Mouse (Mus musculus) embryonic facial prominence, embryonic 15.5 days (tissue): ENCODE data around the gene BC004004. TPM values are rescaled to one million over a fixed set of nuclear protein-coding genes. Genes with fewer than 3 reads are reported as not detected.

Experiments used
- ATAC-seq: fragments of 200-750 bp; cut with Nextera tagmentation; 2 replicates; pipeline ENCODE4 v1.8.0; 2017; ENCODE audit warnings: low read depth, moderate TSS enrichment; ENCODE audit not compliant: insufficient number of reproducible peaks, low FRiP score, low TSS enrichment
- H3K27ac ChIP-seq: fragments of 300-500 bp; sonication (generic); replicated peaks from 2 replicates; pipeline ENCODE4 v1.5.1; 2015; ENCODE audit warnings: mild to moderate bottlenecking, inconsistent platforms
- H3K27me3 ChIP-seq: fragments of 300-500 bp; sonication (generic); 2 replicates; pipeline ENCODE4 v1.6.1; 2015; ENCODE audit warnings: inconsistent platforms
- H3K36me3 ChIP-seq: fragments of 300-500 bp; sonication (generic); 2 replicates; pipeline ENCODE4 v1.6.1; 2015; ENCODE audit warnings: mild to moderate bottlenecking, inconsistent platforms
- H3K4me1 ChIP-seq: fragments of 300-500 bp; sonication (generic); 2 replicates; pipeline ENCODE4 v1.6.1; 2015; ENCODE audit warnings: inconsistent platforms
- H3K4me2 ChIP-seq: fragments of 300-500 bp; sonication (generic); replicated peaks from 2 replicates; pipeline ENCODE4 v1.6.1; 2015; ENCODE audit warnings: mild to moderate bottlenecking, inconsistent platforms
- H3K4me3 ChIP-seq: fragments of 300-500 bp; sonication (generic); replicated peaks from 2 replicates; pipeline ENCODE4 v1.5.1; 2015; ENCODE audit warnings: mild to moderate bottlenecking, inconsistent platforms
- H3K9ac ChIP-seq: fragments of 300-500 bp; sonication (generic); 2 replicates; pipeline ENCODE4 v1.6.1; 2015; ENCODE audit warnings: inconsistent platforms
- H3K9me3 ChIP-seq: fragments of 300-500 bp; sonication (generic); replicated peaks from 2 replicates; pipeline ENCODE4 v1.6.1; 2016; ENCODE audit warnings: inconsistent platforms
- WGBS: fragments of 180-500 bp; shearing (Covaris S2); methylation state at CpG from one replicate; pipeline ENCODE4 v1.1.7; 2015; 5-methylcytosine and 5-hydroxymethylcytosine counted together
- polyA plus RNA-seq: library from polyadenylated mRNA; unstranded; fragments of >200 nt; fragmentation: Nextera tagmentation; extraction: Ambion mirVana; gene quantifications from 2 replicates; pipeline ENCODE4 v1.2.1, GENCODE M21; 2015

Gene BC004004
- polyA plus RNA-seq, 1 experiment from 2014 or later, result 85.8 TPM

DNA sequence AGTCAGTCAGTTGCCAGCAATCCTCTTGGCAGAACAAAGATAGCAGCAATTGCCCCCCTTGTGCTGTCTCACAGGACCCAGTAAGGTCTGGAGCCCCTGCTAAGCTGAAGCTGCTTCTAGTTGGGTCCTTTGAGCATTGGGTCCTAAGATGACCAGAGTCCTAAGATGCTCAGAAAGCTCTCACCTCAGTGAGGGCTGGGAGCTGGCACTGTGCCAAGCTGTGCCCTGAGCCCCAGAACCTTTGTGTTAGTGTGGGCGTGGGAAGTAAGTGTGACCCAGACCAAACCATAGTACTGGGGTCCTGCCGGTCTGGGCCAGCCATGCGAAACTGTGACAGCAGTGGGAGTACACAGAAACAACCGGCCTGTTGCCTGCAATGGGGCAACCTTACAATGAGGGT, 30.7 kb downstream of the BC004004 start:
- no peak for ATAC-seq
- 89% methylated on average over 4 of the region's 4 CpGs for WGBS
- Histone ChIP-seq H3K27ac (no peak overlapping the region), H3K4me2 (no peak overlapping the region), H3K36me3 (peaks cover 66% of the 10 kb centered on the region), H3K27me3 (no peaks in the 10 kb centered on the region), H3K9me3 (no peaks in the 10 kb centered on the region), H3K4me3 (no peak overlapping the region), H3K4me1 (peaks cover 20% of the 10 kb centered on the region), H3K9ac (no peak overlapping the region)

DNA sequence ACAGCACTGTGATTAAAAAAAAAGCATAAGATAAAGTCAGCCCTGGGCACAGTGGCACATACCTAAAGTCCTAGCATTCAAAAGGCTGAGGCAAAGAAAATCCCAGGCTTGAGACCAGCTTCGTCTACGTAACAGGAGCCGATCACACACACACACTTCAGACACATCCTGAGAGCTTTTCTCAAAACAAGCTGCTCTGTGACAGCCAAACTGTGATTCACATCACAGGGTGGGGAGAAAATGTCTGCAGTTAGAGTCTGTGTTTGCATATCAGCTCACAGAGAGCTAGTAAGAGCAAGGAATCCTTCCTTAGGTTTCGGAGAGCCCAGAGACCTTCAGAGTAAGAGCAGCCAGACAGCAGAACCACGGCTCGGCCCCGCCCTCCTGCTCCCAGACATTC, 32.3 kb downstream of the BC004004 start:
- H3K4me1 ChIP-seq, result peaks cover 36% of the 10 kb centered on the region
- peaks cover 50% of the 10 kb centered on the region for H3K36me3 ChIP-seq
- 0 out of 2 replicates have a peak overlapping the region, but pooled peaks have one; percentile 14 for H3K27ac ChIP-seq
- no peaks in the 10 kb centered on the region for H3K9me3 ChIP-seq
- ATAC-seq, result no peak
- H3K4me3 ChIP-seq, result no peak overlapping the region
- no peak overlapping the region for H3K4me2 ChIP-seq
- no peaks in the 10 kb centered on the region for H3K27me3 ChIP-seq
- 87% methylated on average over 7 of the region's 7 CpGs for whole genome bisulfite sequencing
- H3K9ac ChIP-seq, result no peak overlapping the region

DNA sequence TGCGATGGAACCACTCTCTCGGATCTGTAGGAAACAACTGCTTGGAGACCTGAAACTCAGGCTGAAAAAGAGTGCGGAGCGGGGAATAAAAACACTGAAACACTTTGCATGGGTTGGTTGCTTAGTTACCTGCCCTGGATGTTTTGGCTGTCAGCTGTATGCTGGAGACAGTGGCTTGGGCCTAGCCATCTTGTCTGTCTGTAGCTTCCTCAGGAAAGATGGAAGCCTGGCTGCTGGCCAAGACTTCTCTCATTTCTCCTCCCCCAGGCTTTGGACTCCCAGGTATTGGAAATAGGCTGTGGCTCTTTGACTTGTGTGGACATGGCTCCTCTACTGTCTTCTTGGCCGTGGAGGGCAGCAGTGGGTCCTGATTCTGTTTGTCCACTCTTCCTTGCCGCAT, 32.8 kb downstream of the BC004004 start:
- H3K4me1 ChIP-seq, result peaks cover 41% of the 10 kb centered on the region
- H3K9me3 ChIP-seq, result no peaks in the 10 kb centered on the region
- H3K4me2 ChIP-seq, result no peak overlapping the region
- ATAC-seq, result no peak
- H3K36me3 ChIP-seq, result peaks cover 45% of the 10 kb centered on the region
- no peak overlapping the region for H3K9ac ChIP-seq
- WGBS, result 85% methylated on average over 6 of the region's 6 CpGs
- H3K27ac ChIP-seq, result no peak overlapping the region
- H3K27me3 ChIP-seq, result no peaks in the 10 kb centered on the region
- no peak overlapping the region for H3K4me3 ChIP-seq

DNA sequence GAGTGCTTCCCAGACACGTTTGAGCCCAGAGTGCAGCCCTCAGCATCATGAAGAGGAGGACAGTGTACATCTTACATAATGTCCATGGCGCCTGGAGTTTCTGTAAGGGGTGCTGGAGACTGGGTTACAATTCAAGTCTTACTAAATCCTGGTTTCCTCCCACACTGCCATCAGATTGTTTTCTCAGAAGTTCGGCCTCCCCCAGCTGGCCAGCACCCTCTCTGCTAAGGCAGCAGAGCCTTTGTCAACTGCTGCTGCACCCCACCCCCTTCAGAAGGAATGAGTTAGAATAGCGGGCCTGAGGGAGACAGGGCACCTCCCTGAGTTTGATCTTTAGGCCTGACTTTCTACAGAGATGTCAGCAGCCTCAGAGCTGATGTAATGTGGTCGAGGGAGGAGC, 33.6 kb downstream of the BC004004 start:
- H3K4me3 ChIP-seq, result no peak overlapping the region
- ATAC-seq, result no peak
- WGBS, result 63% methylated on average over 5 of the region's 5 CpGs
- no peak overlapping the region for H3K4me2 ChIP-seq
- H3K9me3 ChIP-seq, result no peaks in the 10 kb centered on the region
- no peak overlapping the region for H3K27ac ChIP-seq
- no peaks in the 10 kb centered on the region for H3K27me3 ChIP-seq
- peaks cover 41% of the 10 kb centered on the region for H3K4me1 ChIP-seq
- H3K36me3 ChIP-seq, result peaks cover 42% of the 10 kb centered on the region
- no peak overlapping the region for H3K9ac ChIP-seq

DNA sequence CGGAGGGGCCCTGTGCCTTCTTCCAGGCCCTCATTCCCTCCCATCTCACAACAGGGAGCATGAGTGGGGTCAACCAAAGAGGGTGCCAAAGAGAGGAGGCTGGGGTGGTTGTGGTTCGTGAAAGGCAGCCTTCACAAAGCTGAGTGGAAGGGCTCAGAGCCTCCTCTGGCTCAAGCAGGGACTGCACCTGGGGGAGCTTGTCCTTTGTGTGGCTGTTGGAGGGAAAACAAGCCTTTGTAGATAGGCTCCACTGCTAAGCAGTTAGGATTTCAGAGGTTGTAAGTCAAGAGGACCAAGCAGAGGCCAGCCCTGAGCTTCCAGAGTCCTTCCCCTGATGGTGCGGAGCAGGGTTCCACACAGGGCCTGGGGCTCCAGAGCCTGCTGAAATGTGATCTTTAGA, 34.5 kb downstream of the BC004004 start:
- H3K4me2 ChIP-seq, result no peak overlapping the region
- H3K4me3 ChIP-seq, result no peak overlapping the region
- H3K36me3 ChIP-seq, result peaks cover 37% of the 10 kb centered on the region
- no peaks in the 10 kb centered on the region for H3K9me3 ChIP-seq
- WGBS, result 43% methylated on average over 3 of the region's 3 CpGs
- no peak overlapping the region for H3K9ac ChIP-seq
- H3K27ac ChIP-seq, result no peak overlapping the region; the same call in 1 of the 2 replicates
- H3K27me3 ChIP-seq, result no peaks in the 10 kb centered on the region
- ATAC-seq, result no peak
- H3K4me1 ChIP-seq, result peaks cover 38% of the 10 kb centered on the region

DNA sequence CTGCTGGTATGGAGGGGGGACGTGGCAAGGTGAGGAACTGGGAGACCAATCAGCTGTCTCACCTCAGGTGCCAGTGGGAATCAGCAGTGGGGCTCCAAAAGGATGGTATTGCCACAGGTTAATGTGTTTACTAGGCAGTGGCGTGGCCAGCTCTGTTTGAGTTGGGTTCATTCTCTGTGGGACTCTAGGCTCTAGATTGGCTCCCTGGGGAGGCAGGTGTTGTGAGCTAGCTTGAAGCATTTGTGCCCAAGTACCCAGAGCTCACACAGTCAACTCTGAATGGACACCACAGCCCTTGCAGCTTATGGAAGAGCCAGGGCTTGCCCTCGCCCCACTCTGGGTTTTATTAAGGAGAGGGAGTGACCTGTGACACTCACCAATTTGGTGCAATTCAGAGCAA, 35.3 kb downstream of the BC004004 start:
- Histone ChIP-seq H3K9me3 (no peaks in the 10 kb centered on the region), H3K4me2 (no peak overlapping the region), H3K4me1 (peaks cover 38% of the 10 kb centered on the region), H3K9ac (no peak overlapping the region), H3K27me3 (no peaks in the 10 kb centered on the region), H3K27ac (0 out of 2 replicates have a peak overlapping the region, but pooled peaks have one; percentile 65), H3K36me3 (peaks cover 32% of the 10 kb centered on the region), H3K4me3 (no peak overlapping the region)
- WGBS, result 71% methylated on average over 3 of the region's 3 CpGs
- no peak for ATAC-seq

DNA sequence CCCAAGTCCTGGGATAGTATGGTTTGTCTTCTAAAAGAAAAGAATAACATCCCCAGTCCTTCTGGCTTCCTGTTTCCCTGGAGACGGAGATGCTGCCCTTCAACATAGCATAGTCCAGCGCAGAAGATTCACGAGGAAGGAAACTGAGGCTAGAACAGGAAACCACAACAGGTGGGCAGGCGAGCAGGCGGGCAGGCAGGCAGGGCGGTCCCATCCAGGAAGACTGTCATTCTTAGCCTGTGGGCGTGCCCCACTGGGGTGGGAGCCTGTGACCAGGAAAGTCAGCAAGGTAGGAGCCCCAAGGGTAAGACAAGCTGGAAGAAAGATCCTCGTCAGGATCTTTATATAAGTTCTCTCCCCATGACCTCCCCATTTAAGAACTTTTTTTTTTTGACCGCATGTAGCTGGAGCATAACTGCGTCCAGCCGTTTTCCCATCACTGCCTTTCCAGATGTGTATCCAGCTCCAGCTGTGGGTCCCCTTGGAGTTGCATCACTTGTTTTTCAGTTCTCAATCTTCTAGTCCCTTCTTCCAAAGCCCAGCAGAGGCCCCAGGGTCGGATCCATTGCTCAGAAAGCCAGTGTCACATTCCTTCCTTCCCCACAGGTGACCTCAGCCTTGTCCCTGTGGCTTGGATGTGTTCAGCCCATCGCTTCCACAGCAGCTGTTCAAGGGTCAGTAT, 35.9 kb downstream of the BC004004 start:
- Histone ChIP-seq H3K4me2 (no peak overlapping the region), H3K36me3 (peaks cover 25% of the 10 kb centered on the region), H3K9me3 (no peaks in the 10 kb centered on the region), H3K27me3 (no peaks in the 10 kb centered on the region), H3K9ac (no peak overlapping the region), H3K4me1 (peaks cover 38% of the 10 kb centered on the region), H3K27ac (peak overlapping the region; percentile 65), H3K4me3 (no peak overlapping the region)
- ATAC-seq, result no peak
- WGBS, result 33% methylated on average over 13 of the region's 13 CpGs

DNA sequence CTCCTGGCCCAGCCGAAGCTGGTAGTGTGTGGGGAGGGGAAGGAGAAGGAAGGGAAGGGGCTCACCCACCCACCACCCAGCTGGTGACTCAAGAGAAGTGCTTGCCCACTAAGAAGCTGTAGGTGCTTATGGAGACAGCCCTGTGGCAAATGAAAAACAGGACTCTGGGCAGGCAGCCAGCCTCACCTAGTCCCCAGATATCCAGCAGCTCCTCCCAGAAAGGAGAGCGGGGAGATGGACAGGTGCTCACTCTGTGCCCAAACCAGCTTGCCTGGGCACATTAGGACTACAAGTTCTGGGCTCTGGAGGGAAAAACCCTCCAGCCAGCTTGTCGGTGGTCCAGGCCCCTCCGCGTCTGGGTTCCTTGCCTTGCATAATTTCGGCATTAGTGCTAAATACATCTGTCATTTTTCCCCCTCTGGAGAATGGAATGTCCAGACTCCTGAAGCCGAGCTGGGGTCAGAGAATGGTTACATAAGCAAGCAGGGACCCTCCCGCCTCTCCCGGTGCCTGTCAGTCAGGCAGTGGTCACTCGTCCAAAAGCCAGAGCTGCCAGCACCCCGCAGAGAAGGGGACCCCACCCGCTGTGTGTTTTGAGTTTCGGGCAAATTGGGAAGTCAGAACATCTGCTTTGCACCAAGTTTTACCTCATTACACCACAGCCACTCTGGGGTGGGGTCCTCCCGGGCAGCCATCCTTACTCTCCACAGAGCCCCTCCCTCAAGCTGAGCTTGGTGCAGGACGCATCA, 36.6 kb downstream of the BC004004 start:
- H3K36me3 ChIP-seq, result peaks cover 18% of the 10 kb centered on the region
- peak overlapping the region; percentile 65 for H3K27ac ChIP-seq
- peaks cover 41% of the 10 kb centered on the region for H3K4me1 ChIP-seq
- peak overlapping the region; percentile 17 for H3K4me2 ChIP-seq
- no peak overlapping the region for H3K4me3 ChIP-seq
- no peak overlapping the region for H3K9ac ChIP-seq
- no peaks in the 10 kb centered on the region for H3K9me3 ChIP-seq
- H3K27me3 ChIP-seq, result no peaks in the 10 kb centered on the region
- 11% methylated on average over 15 of the region's 15 CpGs for WGBS
- peak; percentile 25; the same call in 1 of the 2 replicates for ATAC-seq

DNA sequence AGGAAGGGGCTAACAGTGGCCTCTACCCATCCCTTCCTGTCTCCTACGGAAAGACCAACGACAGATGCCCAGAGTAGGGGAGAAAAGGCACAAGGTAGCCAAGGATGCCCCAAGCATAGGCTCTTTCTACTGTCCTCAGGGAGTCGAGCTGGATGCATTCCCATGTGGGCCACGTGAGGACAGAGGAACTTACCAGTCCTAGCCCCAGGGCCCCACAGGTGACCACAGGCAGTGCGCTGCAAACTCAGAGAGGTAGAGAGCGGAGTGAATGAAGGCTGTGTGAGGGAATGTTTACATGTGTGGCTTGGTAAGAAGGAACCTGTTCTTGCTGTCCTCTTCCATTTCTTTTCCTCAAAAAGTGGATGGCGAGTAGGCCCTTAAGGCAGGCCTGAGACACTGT, 37.3 kb downstream of the BC004004 start:
- Histone ChIP-seq H3K9me3 (no peaks in the 10 kb centered on the region), H3K4me3 (no peak overlapping the region), H3K9ac (no peak overlapping the region), H3K36me3 (peaks cover 13% of the 10 kb centered on the region), H3K27ac (peak overlapping the region; percentile 65), H3K4me2 (peak overlapping the region; percentile 17), H3K27me3 (no peaks in the 10 kb centered on the region), H3K4me1 (peaks cover 42% of the 10 kb centered on the region)
- peak; percentile 13; the same call in 1 of the 2 replicates for ATAC-seq
- WGBS, result 45% methylated on average over 7 of the region's 7 CpGs

DNA sequence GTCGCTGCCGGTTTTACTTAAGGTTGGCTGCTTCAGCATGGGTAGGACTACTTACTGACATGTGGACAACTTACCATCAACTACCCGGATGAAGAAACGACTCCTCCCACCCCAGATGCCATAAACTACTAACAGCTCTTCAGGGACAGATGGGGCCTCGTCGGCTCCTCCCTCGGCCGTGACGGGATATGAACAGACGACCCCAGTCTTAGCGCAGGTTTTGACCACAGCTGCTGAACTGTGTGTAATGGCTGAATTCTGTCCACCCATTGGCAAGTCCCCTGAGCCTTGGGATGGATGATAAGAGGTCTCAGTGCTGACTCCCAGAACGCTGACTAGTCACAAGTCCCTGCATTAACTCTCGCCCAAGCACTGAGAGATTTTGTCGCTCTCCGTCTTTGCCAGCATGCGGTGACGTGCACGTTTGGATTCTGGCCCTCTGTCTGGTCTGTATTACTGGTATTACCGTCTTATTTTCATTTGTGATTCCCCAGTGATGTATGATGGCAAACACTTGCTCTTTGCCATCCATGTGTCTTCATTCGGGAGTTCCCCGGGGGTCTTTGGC, 41.6 kb downstream of the BC004004 start:
- Histone ChIP-seq H3K27me3 (no peaks in the 10 kb centered on the region), H3K36me3 (no peaks in the 10 kb centered on the region), H3K9me3 (no peaks in the 10 kb centered on the region), H3K9ac (no peak overlapping the region), H3K4me2 (no peak overlapping the region), H3K4me3 (no peak overlapping the region), H3K4me1 (peaks cover 16% of the 10 kb centered on the region), H3K27ac (peak overlapping the region; percentile 40; the same call in 1 of the 2 replicates)
- WGBS, result 48% methylated on average over 21 of the region's 21 CpGs
- no peak for ATAC-seq

DNA sequence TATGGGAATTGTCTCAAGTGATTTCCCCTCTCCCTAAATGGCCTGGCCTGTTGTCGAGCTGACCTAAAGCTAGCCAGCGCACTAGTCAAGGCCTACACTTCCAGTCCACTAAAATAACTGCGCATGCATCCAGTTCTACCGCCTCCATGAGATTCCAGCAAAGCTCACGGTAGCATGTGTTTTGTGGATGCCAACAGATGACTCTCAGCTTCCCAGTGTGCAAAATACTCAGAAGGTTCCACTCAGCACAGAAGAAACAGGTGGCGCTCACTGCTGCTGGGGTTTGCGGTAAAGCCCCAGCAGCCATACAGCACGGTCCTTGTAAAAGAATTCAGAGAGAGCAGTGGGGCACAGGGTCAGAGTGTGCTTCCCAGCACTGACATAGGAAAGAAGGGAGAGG, 43.0 kb downstream of the BC004004 start:
- no peaks in the 10 kb centered on the region for H3K27me3 ChIP-seq
- H3K4me3 ChIP-seq, result no peak overlapping the region
- no peak overlapping the region for H3K4me2 ChIP-seq
- H3K9me3 ChIP-seq, result no peaks in the 10 kb centered on the region
- peaks cover 9% of the 10 kb centered on the region for H3K4me1 ChIP-seq
- no peak for ATAC-seq
- 71% methylated on average over 8 of the region's 8 CpGs for WGBS
- H3K27ac ChIP-seq, result no peak overlapping the region
- no peak overlapping the region for H3K9ac ChIP-seq
- no peaks in the 10 kb centered on the region for H3K36me3 ChIP-seq
